Mouse (Mus musculus) intestine, embryonic 14.5 days (tissue): ENCODE results near the gene Klk15. TPM values are rescaled to one million over a fixed set of nuclear protein-coding genes. Genes with fewer than 3 reads are reported as not detected.
"Not testable (repeated sequence)": the region's sequence is repeated elsewhere in the genome, so short reads cannot be mapped to it uniquely, and the experiment has no call there.

Source experiments
- ATAC-seq: fragments of 200-750 bp; cut with Nextera tagmentation; replicated peaks from 2 replicates; pipeline ENCODE4 v1.8.0; 2017; ENCODE audit warnings: low read depth, moderate number of reproducible peaks, moderate TSS enrichment, moderate library complexity; ENCODE audit not compliant: low FRiP score, low TSS enrichment
- DNase-seq: peaks from one replicate; pipeline ENCODE4 v3.0.0-alpha.2; 2018; ENCODE audit warnings: low spot score
- H3K27ac ChIP-seq: fragments of 300-500 bp; sonication (generic); 2 replicates; pipeline ENCODE4 v1.5.1; 2014; ENCODE audit warnings: low read depth, mild to moderate bottlenecking, control low read depth
- H3K27me3 ChIP-seq: fragments of 300-500 bp; sonication (generic); replicated peaks from 2 replicates; pipeline ENCODE4 v1.6.1; 2014; ENCODE audit warnings: low read length, control low read depth; ENCODE audit not compliant: control insufficient read depth, insufficient read depth
- H3K36me3 ChIP-seq: fragments of 300-500 bp; sonication (generic); 2 replicates; pipeline ENCODE4 v1.6.1; 2014; ENCODE audit warnings: low read length, control low read depth; ENCODE audit not compliant: control insufficient read depth, insufficient read depth
- H3K4me1 ChIP-seq: fragments of 300-500 bp; sonication (generic); replicated peaks from 2 replicates; pipeline ENCODE4 v1.6.1; 2014; ENCODE audit warnings: low read length, control low read depth, mixed read lengths; ENCODE audit not compliant: control insufficient read depth, insufficient read depth
- H3K4me2 ChIP-seq: fragments of 300-500 bp; sonication (generic); 2 replicates; pipeline ENCODE4 v1.6.1; 2014; ENCODE audit warnings: low read length
- H3K4me3 ChIP-seq: fragments of 300-500 bp; sonication (generic); 2 replicates; pipeline ENCODE4 v1.5.1; 2014; ENCODE audit warnings: low read depth, low read length, control low read depth, mixed read lengths
- H3K9ac ChIP-seq: fragments of 300-500 bp; sonication (generic); 2 replicates; pipeline ENCODE4 v1.6.1; 2014; ENCODE audit warnings: mild to moderate bottlenecking, low read length
- H3K9me3 ChIP-seq: fragments of 300-500 bp; sonication (generic); 2 replicates; pipeline ENCODE4 v1.6.1; 2016; ENCODE audit warnings: low read length, control low read depth; ENCODE audit not compliant: control insufficient read depth
- WGBS: fragments of 180-500 bp; shearing (Covaris S2); extraction: QIAGEN DNeasy Blood & Tissue Kit; methylation state at CpG from one replicate; pipeline ENCODE4 v1.1.7; 2014; 5-methylcytosine and 5-hydroxymethylcytosine counted together
- polyA plus RNA-seq: library from polyadenylated mRNA; unstranded; fragments of >200 nt; fragmentation: Nextera tagmentation; extraction: Ambion mirVana; gene quantifications from 2 replicates; pipeline ENCODE4 v1.2.1, GENCODE M21; 2014

Gene Klk15
- polyA plus RNA-seq, 1 experiment from 2014 or later, result not detected

- no peak for ATAC-seq
Measured at GRCm38 (mm10) chr7:43921087-43921486, 12.5 kb upstream of the Klk15 start.

GRCm38 (mm10) chr7:43921941-43922340, 11.6 kb upstream of the Klk15 start:
- DNase-seq (no peak), ATAC-seq (no peak)
- WGBS, result 88% methylated on average over 2 of the region's 2 CpGs
- Histone ChIP-seq H3K9me3 (no peaks in the 10 kb centered on the region), H3K36me3 (no peaks in the 10 kb centered on the region), H3K4me2 (no peak overlapping the region), H3K27ac (no peak overlapping the region), H3K4me1 (no peaks in the 10 kb centered on the region), H3K4me3 (no peak overlapping the region), H3K9ac (no peak overlapping the region), H3K27me3 (no peaks in the 10 kb centered on the region)

More at GRCm38 (mm10) chr7:43921087-43921486, 12.5 kb upstream of the Klk15 start:
- Histone ChIP-seq H3K4me2 (no peak overlapping the region), H3K4me1 (no peaks in the 10 kb centered on the region), H3K27me3 (no peaks in the 10 kb centered on the region), H3K36me3 (no peaks in the 10 kb centered on the region), H3K4me3 (no peak overlapping the region), H3K27ac (no peak overlapping the region), H3K9ac (no peak overlapping the region), H3K9me3 (no peaks in the 10 kb centered on the region)
- WGBS, result 88% methylated on average over 6 of the region's 6 CpGs
- DNase-seq, result no peak

- ATAC-seq (no peak), DNase-seq (no peak)
- WGBS, result 69% methylated on average over 5 of the region's 5 CpGs
- Histone ChIP-seq H3K4me3 (no peak overlapping the region), H3K4me2 (no peak overlapping the region), H3K27me3 (no peaks in the 10 kb centered on the region), H3K27ac (no peak overlapping the region), H3K4me1 (no peaks in the 10 kb centered on the region), H3K9ac (no peak overlapping the region), H3K9me3 (no peaks in the 10 kb centered on the region), H3K36me3 (no peaks in the 10 kb centered on the region)
Measured at GRCm38 (mm10) chr7:43925985-43926384, 7.6 kb upstream of the Klk15 start.

GRCm38 (mm10) chr7:43928521-43928920, 5.0 kb upstream of the Klk15 start:
- H3K4me2 ChIP-seq, result no peak overlapping the region
- 44% methylated on average over 4 of the region's 4 CpGs for WGBS
- H3K9ac ChIP-seq, result no peak overlapping the region
- H3K27me3 ChIP-seq, result no peaks in the 10 kb centered on the region
- no peaks in the 10 kb centered on the region for H3K9me3 ChIP-seq
- H3K27ac ChIP-seq, result no peak overlapping the region
- no peaks in the 10 kb centered on the region for H3K4me1 ChIP-seq
- H3K4me3 ChIP-seq, result no peak overlapping the region
- H3K36me3 ChIP-seq, result no peaks in the 10 kb centered on the region
- no peak for ATAC-seq
- no peak for DNase-seq

- no peak for ATAC-seq
- WGBS, result 42% methylated on average over 4 of the region's 4 CpGs
- Histone ChIP-seq H3K4me1 (no peaks in the 10 kb centered on the region), H3K9ac (no peak overlapping the region), H3K27me3 (no peaks in the 10 kb centered on the region), H3K27ac (no peak overlapping the region), H3K4me3 (no peak overlapping the region), H3K36me3 (no peaks in the 10 kb centered on the region), H3K9me3 (no peaks in the 10 kb centered on the region), H3K4me2 (no peak overlapping the region)
- no peak for DNase-seq
Measured at GRCm38 (mm10) chr7:43932337-43932736, 1.2 kb upstream of the Klk15 start.

GRCm38 (mm10) chr7:43934747-43935146, 1.2 kb downstream of the Klk15 start:
- ATAC-seq (no peak), DNase-seq (no peak)
- WGBS, result 49% methylated on average over 3 of the region's 3 CpGs
- Histone ChIP-seq H3K4me3 (no peak overlapping the region), H3K4me1 (no peaks in the 10 kb centered on the region), H3K27me3 (no peaks in the 10 kb centered on the region), H3K4me2 (no peak overlapping the region), H3K9me3 (no peaks in the 10 kb centered on the region), H3K36me3 (no peaks in the 10 kb centered on the region), H3K27ac (no peak overlapping the region), H3K9ac (no peak overlapping the region)

GRCm38 (mm10) chr7:43936551-43936950, 3.0 kb downstream of the Klk15 start:
- WGBS, result 80% methylated on average over 14 of the region's 14 CpGs

GRCm38 (mm10) chr7:43942293-43942692, 8.8 kb downstream of the Klk15 start:
- H3K27me3 ChIP-seq, H3K4me2 ChIP-seq, H3K4me3 ChIP-seq, H3K9ac ChIP-seq, DNase-seq, H3K4me1 ChIP-seq, H3K27ac ChIP-seq, ATAC-seq, H3K9me3 ChIP-seq, H3K36me3 ChIP-seq: not testable (repeated sequence)
- WGBS, result 75% methylated on average over 3 of the region's 3 CpGs

More at GRCm38 (mm10) chr7:43936551-43936950, 3.0 kb downstream of the Klk15 start:
- no peak overlapping the region for H3K4me2 ChIP-seq
- no peaks in the 10 kb centered on the region for H3K27me3 ChIP-seq
- H3K9me3 ChIP-seq, result no peaks in the 10 kb centered on the region
- H3K4me3 ChIP-seq, result no peak overlapping the region
- H3K4me1 ChIP-seq, result no peaks in the 10 kb centered on the region
- H3K27ac ChIP-seq, result no peak overlapping the region
- DNase-seq, result no peak
- no peak overlapping the region for H3K9ac ChIP-seq
- H3K36me3 ChIP-seq, result no peaks in the 10 kb centered on the region
- no peak for ATAC-seq

- Histone ChIP-seq H3K36me3 (no peaks in the 10 kb centered on the region), H3K4me1 (no peaks in the 10 kb centered on the region), H3K4me2 (no peak overlapping the region), H3K27me3 (no peaks in the 10 kb centered on the region), H3K9ac (no peak overlapping the region), H3K4me3 (no peak overlapping the region), H3K9me3 (no peaks in the 10 kb centered on the region), H3K27ac (no peak overlapping the region)
- DNase-seq (no peak), ATAC-seq (no peak)
- WGBS, result 83% methylated on average over 3 of the region's 3 CpGs
Measured at GRCm38 (mm10) chr7:43944727-43945264, 11.3 kb downstream of the Klk15 start.
